Mouse (Mus musculus) adrenal gland, postnatal 25 days (tissue): ENCODE measurements at regions not wholly inside any gene's neighbourhood (a gene's known extent, or its start where the extent isn't known, plus 50 kb on each side); places are given as distances from the start of the nearest gene placed in this dataset.
"Not testable (repeated sequence)": the region's sequence is repeated elsewhere in the genome, so short reads cannot be mapped to it uniquely, and the experiment has no call there.

Experiments used
- DNase-seq: peaks from one replicate; pipeline ENCODE4 v3.0.0; 2021; ENCODE audit warnings: mixed read lengths

- DNase-seq, result no peak
Measured at GRCm38 (mm10) chr3:124157858-124158655, 162.6 kb upstream of the Tram1l1 start.

DNA sequence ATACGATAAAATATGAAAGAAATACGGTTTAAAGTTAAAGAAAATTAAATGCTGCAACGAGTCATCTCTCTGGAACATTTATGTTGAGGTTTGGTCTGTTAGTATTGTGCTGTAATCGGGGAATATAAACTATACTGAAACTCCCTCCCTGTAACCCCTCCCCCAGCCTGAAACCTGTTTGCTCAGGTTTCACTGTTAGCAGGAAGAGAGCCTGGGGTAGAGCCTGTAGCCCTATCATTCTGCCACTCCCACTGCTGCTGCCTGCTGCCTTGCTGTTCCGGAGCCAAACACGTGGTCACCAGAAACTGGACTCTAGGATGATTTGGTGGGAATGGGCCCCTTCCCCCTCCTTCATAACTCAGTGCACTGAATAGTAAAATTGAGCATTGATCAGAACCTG is 127.3 kb upstream of the Tram1l1 start:
- DNase-seq, result not testable (repeated sequence)

GRCm38 (mm10) chr3:124200226-124200940 is 120.3 kb upstream of the Tram1l1 start:
- DNase-seq, result not testable (repeated sequence)

- DNase-seq, result no peak
Measured at GRCm38 (mm10) chr3:124217131-124217530, 103.5 kb upstream of the Tram1l1 start.

GRCm38 (mm10) chr3:124225982-124226381 is 94.7 kb upstream of the Tram1l1 start:
- no peak for DNase-seq

DNA sequence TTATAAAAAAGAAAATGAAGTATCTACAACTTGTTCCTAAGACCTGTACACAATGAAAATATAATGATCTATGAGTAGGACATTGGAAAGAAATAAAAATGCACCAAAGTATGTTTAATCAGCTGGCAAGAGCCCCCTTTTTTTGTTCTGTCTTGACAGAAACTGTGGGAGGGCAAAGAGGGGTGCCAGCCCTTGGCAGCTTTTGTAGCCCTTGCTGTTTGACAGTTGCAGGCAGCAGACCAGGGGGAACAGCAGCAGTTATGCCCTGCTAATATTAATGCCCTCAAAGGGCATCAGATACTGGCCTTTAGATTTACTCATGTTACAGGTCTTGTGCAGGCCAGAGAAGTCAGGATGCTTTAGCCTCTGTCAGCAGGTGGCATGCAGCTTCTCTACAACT is 93.0 kb upstream of the Tram1l1 start:
- no peak for DNase-seq

DNA sequence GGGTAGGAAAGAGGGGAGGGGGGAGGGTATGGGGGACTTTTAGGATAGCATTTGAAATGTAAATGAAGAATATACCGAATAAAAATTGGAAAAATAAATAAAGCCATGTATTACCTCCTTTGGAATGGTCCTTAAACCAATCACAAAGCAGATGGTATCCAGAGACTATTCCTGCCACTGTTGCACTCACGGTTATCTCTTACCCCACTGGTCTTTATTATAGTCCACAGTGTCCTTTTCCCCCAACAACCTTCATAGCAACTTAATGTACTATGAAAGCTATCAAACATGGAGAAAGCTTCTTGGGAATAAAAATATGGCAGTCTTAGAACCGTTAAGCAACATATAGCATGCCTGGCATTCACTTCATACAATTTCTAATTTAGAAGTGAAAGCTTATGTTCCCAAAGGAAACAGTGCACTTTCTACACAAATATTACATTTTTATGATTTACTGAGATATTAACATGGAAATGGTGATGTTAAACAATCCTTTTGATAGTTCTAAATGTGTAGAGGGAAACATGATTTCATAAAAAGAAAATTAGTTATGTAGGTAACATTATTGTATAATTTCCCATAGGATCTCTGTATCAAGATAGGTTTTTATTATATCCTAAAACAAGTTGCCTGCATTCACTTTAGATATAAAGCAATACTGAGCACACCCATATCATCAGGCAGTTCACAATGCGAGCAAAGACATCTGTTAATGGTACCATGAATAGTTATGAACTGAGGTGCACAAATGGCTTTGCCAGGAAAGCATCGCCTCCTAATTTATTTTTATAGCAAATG is 79.5 kb upstream of the Tram1l1 start:
- DNase-seq, result no peak

DNA sequence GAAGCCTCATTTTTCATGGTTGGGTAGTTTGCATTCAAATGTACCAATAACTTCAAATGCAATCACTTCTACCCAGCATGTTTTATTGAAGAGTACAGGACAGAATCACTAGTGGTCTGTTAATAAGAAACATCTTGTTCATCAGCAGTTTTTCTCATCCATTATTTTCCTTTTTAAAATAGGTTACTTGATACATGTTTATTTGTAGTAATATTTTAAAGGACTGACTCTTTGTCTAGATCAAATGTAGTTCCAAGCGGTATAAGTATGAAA is 79.0 kb upstream of the Tram1l1 start:
- DNase-seq, result no peak

- no peak for DNase-seq
Measured at GRCm38 (mm10) chr3:124262150-124262549, 58.5 kb upstream of the Tram1l1 start.

DNA sequence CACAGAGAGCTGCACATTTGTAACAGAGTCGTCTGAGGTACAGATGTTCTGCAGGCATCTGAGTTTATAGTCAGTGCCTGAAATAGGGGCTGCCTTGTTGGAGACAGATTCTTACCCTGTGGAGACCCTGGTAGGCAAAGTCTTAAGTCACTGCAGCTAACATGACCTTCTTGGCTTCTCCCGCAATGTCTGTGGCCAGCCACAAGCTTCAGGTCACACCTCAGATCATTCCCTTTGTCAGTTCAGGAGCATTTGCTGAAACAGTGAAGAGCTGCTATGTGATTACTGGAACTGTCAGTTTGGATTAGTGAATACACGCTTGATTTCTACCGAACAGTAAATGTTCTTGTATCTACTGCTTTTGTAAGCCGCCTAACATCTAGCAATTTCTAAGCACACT is 53.8 kb upstream of the Tram1l1 start:
- DNase-seq, result no peak

DNA sequence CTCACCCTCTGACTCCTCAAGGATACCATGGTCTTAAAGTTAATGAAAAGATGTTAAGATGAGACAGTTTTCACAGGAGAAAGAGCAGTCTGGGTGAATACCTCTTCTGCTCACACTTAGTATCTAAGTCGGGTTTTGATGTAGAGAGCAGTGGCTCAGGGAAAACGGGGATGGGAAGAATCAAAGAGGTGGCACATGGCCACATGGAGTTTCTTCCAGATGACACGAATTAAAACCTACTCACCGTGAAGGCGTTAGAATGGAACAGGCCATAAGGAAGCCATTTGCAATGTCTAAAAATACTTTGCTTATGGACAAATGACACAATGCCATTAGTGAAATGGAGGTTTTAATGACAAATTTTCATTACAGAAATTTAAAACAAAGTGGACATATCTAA is 50.1 kb upstream of the Tram1l1 start:
- DNase-seq, result no peak
